Mouse (Mus musculus) lung, postnatal 0 days (tissue): ENCODE measurements around the gene Rexo1. TPM values are rescaled to one million over a fixed set of nuclear protein-coding genes. Genes with fewer than 3 reads are reported as not detected.

Experiments used
- ATAC-seq: fragments of 200-750 bp; cut with Nextera tagmentation; 2 replicates; pipeline ENCODE4 v1.8.0; 2017; ENCODE audit warnings: moderate library complexity
- DNase-seq: peaks from one replicate; pipeline ENCODE4 v3.0.0-alpha.2; 2016; ENCODE audit warnings: low spot score
- H3K27ac ChIP-seq: fragments of 300-500 bp; sonication (generic); 2 replicates; pipeline ENCODE4 v1.5.1; 2014; ENCODE audit warnings: antibody characterized with exemption, mild to moderate bottlenecking, low read length, mixed read lengths
- H3K27me3 ChIP-seq: fragments of 300-500 bp; sonication (generic); replicated peaks from 2 replicates; pipeline ENCODE4 v1.6.1; 2014; ENCODE audit warnings: low read length, mixed read lengths; ENCODE audit not compliant: insufficient read depth
- H3K36me3 ChIP-seq: fragments of 300-500 bp; sonication (generic); 2 replicates; pipeline ENCODE4 v1.6.1; 2014; ENCODE audit warnings: low read length, mixed read lengths; ENCODE audit not compliant: insufficient read depth
- H3K4me1 ChIP-seq: fragments of 300-500 bp; sonication (generic); 2 replicates; pipeline ENCODE4 v1.6.1; 2014; ENCODE audit warnings: antibody characterized with exemption, low read depth, low read length, mixed read lengths; ENCODE audit not compliant: insufficient read depth
- H3K4me2 ChIP-seq: fragments of 300-500 bp; sonication (generic); replicated peaks from 2 replicates; pipeline ENCODE4 v1.6.1; 2014; ENCODE audit warnings: low read depth, mild to moderate bottlenecking, low read length, moderate library complexity, mixed read lengths
- H3K4me3 ChIP-seq: fragments of 300-500 bp; sonication (generic); 2 replicates; pipeline ENCODE4 v1.5.1; 2014; ENCODE audit warnings: low read depth, low read length
- H3K9ac ChIP-seq: fragments of 300-500 bp; sonication (generic); replicated peaks from 2 replicates; pipeline ENCODE4 v1.6.1; 2014; ENCODE audit warnings: low read depth, mild to moderate bottlenecking
- H3K9me3 ChIP-seq: fragments of 300-500 bp; sonication (generic); 2 replicates; pipeline ENCODE4 v1.6.1; 2016; ENCODE audit warnings: low read length, mixed read lengths
- CTCF ChIP-seq: IDR thresholded peaks from 2 replicates; pipeline ENCODE4 v1.5.1; 2016; ENCODE audit warnings: antibody characterized with exemption, mild to moderate bottlenecking
- EP300 ChIP-seq: IDR thresholded peaks from 2 replicates; pipeline ENCODE4 v1.6.1; 2016; ENCODE audit warnings: antibody characterized with exemption, mild to moderate bottlenecking, control low read depth
- WGBS: fragments of 180-500 bp; shearing (Covaris S2); extraction: QIAGEN DNeasy Blood & Tissue Kit; methylation state at CpG from one replicate; pipeline ENCODE4 v1.1.7; 2014; 5-methylcytosine and 5-hydroxymethylcytosine counted together
- polyA plus RNA-seq: library from polyadenylated mRNA; unstranded; fragments of >200 nt; fragmentation: Nextera tagmentation; extraction: Ambion mirVana; gene quantifications from 2 replicates; pipeline ENCODE4 v1.2.1, GENCODE M21; 2015

Gene Rexo1
- polyA plus RNA-seq, 1 experiment from 2014 or later: 12.9 TPM

DNA sequence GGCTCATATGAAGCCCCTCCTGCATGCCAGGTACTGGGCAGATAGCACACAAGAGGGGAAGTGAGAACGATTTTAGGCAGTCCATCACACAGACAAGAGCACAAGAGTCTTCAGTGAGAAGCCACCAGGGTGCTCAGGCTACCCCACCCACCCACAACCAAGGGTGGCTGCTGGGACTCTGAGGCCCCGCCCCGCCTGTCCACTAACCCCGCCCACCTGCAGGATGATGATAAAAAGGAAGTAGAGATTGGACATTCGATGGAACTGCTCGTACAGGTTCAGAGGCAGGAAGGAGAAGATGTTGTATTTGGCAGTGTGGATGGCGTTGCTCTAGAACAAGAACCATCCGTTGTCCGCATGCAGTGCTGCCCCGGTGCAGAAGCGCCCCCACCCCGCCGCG is 26.3 kb downstream of the Rexo1 start:
- 0 out of 2 replicates have a peak, but pooled peaks cover 3% of the 10 kb centered on the region for H3K27me3 ChIP-seq
- H3K27ac ChIP-seq: no peak overlapping the region
- WGBS: 6% methylated on average over 14 of the region's 14 CpGs
- no peak for ATAC-seq
- H3K4me1 ChIP-seq: no peaks in the 10 kb centered on the region
- no peaks in the 10 kb centered on the region for H3K36me3 ChIP-seq
- DNase-seq: no peak
- no peak overlapping the region for H3K4me3 ChIP-seq
- TF ChIP-seq CTCF (no peak), EP300 (no peak)
- 0 out of 2 replicates have a peak overlapping the region, but pooled peaks have one; percentile 17 for H3K4me2 ChIP-seq
- no peak overlapping the region for H3K9ac ChIP-seq
- H3K9me3 ChIP-seq: no peaks in the 10 kb centered on the region

DNA sequence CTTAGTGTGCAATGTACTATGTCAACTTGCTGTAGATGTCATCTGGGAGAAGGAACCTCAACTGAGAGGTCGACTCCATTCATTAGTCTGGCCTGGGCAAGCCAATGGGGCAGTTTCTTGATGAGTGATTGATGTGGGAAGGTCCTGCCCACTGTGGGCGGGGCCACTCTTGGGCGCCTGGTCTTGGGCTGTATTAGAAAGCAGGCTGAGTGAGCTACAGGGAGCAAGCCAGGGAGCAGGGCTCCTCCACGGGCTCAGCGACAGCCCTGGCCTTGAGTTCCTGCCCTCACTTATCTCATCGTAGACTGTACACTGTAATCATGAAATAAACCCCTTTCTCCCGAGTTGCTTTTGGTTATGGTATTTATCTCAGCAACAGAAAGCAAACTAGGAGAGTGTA is 27.7 kb downstream of the Rexo1 start:
- H3K9ac ChIP-seq: no peak overlapping the region
- no peak overlapping the region for H3K27ac ChIP-seq
- DNase-seq (no peak), ATAC-seq (peak; percentile 29; the same call in 1 of the 2 replicates)
- H3K4me1 ChIP-seq: no peaks in the 10 kb centered on the region
- H3K9me3 ChIP-seq: no peaks in the 10 kb centered on the region
- no peak overlapping the region for H3K4me3 ChIP-seq
- no peak overlapping the region for H3K4me2 ChIP-seq
- H3K36me3 ChIP-seq: no peaks in the 10 kb centered on the region
- 15% methylated on average over 7 of the region's 7 CpGs for WGBS
- H3K27me3 ChIP-seq: 0 out of 2 replicates have a peak, but pooled peaks cover 3% of the 10 kb centered on the region
- TF ChIP-seq EP300: no peak
- TF ChIP-seq CTCF: no peak

DNA sequence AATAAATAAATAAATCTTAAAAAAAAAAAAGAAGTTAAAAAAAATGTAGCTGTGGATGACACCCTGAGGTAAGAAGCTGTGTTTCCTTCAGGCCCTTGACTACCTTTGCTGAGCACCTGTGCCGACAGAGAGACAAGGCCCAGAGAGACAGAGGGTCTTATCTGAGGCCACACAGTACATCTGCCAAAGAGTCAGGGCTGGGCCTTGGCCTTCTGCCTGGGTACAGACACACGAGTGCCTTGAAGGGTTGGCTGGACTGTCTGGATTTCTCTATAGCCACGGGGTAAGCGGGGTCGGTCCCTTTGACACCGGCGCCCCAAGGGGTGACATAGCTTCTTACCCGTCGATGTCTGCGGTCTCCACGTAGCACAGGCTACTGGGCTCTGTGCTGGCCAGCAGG is 28.6 kb downstream of the Rexo1 start:
- no peak for DNase-seq
- no peaks in the 10 kb centered on the region for H3K36me3 ChIP-seq
- 90% methylated on average over 11 of the region's 11 CpGs for WGBS
- ATAC-seq: no peak
- no peak overlapping the region for H3K27ac ChIP-seq
- TF ChIP-seq CTCF (no peak), EP300 (no peak)
- no peak overlapping the region for H3K4me3 ChIP-seq
- H3K9me3 ChIP-seq: no peaks in the 10 kb centered on the region
- 0 out of 2 replicates have a peak, but pooled peaks cover 3% of the 10 kb centered on the region for H3K27me3 ChIP-seq
- no peak overlapping the region for H3K9ac ChIP-seq
- H3K4me1 ChIP-seq: no peaks in the 10 kb centered on the region
- H3K4me2 ChIP-seq: no peak overlapping the region

- ATAC-seq: peak; percentile 41; the same call in 1 of the 2 replicates
- no peak overlapping the region for H3K4me2 ChIP-seq
- H3K4me3 ChIP-seq: no peak overlapping the region
- H3K36me3 ChIP-seq: no peaks in the 10 kb centered on the region
- 24% methylated on average over 9 of the region's 9 CpGs for WGBS
- H3K9me3 ChIP-seq: no peaks in the 10 kb centered on the region
- H3K9ac ChIP-seq: no peak overlapping the region
- H3K27ac ChIP-seq: no peak overlapping the region
- H3K4me1 ChIP-seq: no peaks in the 10 kb centered on the region
- TF ChIP-seq CTCF (no peak), EP300 (no peak)
- H3K27me3 ChIP-seq: no peaks in the 10 kb centered on the region
- no peak for DNase-seq
Observed at GRCm38 (mm10) chr10:80526172-80526571, 35.2 kb downstream of the Rexo1 start.

- Histone ChIP-seq H3K9ac (no peak overlapping the region), H3K4me1 (no peaks in the 10 kb centered on the region), H3K4me2 (no peak overlapping the region), H3K36me3 (no peaks in the 10 kb centered on the region), H3K27me3 (no peaks in the 10 kb centered on the region), H3K27ac (no peak overlapping the region), H3K4me3 (no peak overlapping the region), H3K9me3 (no peaks in the 10 kb centered on the region)
- DNase-seq: no peak
- no peak for ATAC-seq
- 91% methylated on average over 7 of the region's 7 CpGs for WGBS
- TF ChIP-seq EP300 (no peak), CTCF (peak; percentile 46)
Observed at GRCm38 (mm10) chr10:80523299-80523698, 38.1 kb downstream of the Rexo1 start.

DNA sequence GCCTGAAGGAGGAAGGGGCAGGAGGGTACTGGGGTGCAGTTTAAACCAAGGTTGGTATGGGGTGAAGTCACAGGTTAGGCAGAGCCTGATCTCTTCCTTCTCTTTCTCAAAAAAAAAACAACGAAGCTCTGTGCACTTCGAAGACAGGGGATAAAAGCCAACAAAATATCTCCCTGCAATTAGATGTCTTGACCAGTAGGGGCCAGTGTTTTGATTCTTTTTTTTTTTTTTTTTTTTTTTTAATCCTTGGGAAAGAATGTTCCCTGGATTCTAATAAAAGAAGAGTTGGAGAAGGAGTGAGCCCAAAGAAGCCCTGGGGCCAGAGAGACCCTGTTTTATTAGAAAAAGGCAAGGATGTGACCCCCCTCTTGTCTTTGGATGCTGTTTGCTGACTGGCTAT is 42.1 kb downstream of the Rexo1 start:
- H3K9ac ChIP-seq: no peak overlapping the region
- H3K9me3 ChIP-seq: no peaks in the 10 kb centered on the region
- no peak for ATAC-seq
- peaks cover 9% of the 10 kb centered on the region; the same call in 1 of the 2 replicates for H3K27me3 ChIP-seq
- no peak for DNase-seq
- H3K27ac ChIP-seq: no peak overlapping the region
- no peaks in the 10 kb centered on the region for H3K4me1 ChIP-seq
- H3K4me3 ChIP-seq: no peak overlapping the region
- TF ChIP-seq CTCF: peak; percentile 36
- TF ChIP-seq EP300: no peak
- 78% methylated on average over 2 of the region's 2 CpGs for WGBS
- no peak overlapping the region for H3K4me2 ChIP-seq
- no peaks in the 10 kb centered on the region for H3K36me3 ChIP-seq

DNA sequence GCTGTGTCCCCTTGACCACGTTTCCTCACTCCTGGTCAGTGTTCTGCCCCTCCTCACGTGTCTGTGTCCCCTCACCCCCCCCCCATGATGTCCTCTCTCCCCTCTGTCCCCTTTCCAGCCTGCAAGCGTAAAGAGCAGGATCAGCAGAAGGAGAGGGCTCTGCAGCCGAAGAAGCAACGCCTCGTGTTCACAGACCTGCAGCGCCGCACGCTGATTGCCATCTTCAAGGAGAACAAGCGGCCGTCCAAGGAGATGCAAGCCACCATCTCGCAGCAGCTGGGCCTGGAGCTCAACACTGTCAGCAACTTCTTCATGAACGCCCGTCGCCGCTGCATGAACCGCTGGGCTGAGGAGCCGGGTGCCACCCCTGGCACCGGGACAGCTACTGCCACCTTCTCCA is 47.6 kb downstream of the Rexo1 start:
- no peak for TF ChIP-seq EP300
- no peak for TF ChIP-seq CTCF
- DNase-seq: no peak

More for the DNA sequence above, 47.6 kb downstream of the Rexo1 start:
- no peak overlapping the region for H3K4me2 ChIP-seq
- H3K4me1 ChIP-seq: no peaks in the 10 kb centered on the region
- no peak overlapping the region for H3K9ac ChIP-seq
- H3K27me3 ChIP-seq: peaks cover 23% of the 10 kb centered on the region
- H3K4me3 ChIP-seq: no peak overlapping the region
- WGBS: 8% methylated on average over 17 of the region's 19 CpGs
- no peak overlapping the region for H3K27ac ChIP-seq
- no peaks in the 10 kb centered on the region for H3K9me3 ChIP-seq
- ATAC-seq: no peak
- H3K36me3 ChIP-seq: no peaks in the 10 kb centered on the region
